Mouse (Mus musculus): ENCODE measurements around the gene Vps37c. TPM values are rescaled to one million over a fixed set of nuclear protein-coding genes. Genes with fewer than 3 reads are reported as not detected.

Vps37c gene
- total RNA-seq, 1 experiment from 2014 or later, result 25.6 TPM

GRCm38 (mm10) chr19:10757526-10757925 is 69.0 kb downstream of the Vps37c start:
- ATAC-seq (ENCODE audit: extremely low read depth, insufficient number of reproducible peaks, low FRiP score, poor library complexity, severe bottlenecking), result no peak

GRCm38 (mm10) chr19:10758708-10759107 is 70.2 kb downstream of the Vps37c start:
- no peak for ATAC-seq (ENCODE audit: extremely low read depth, insufficient number of reproducible peaks, low FRiP score, poor library complexity, severe bottlenecking)

DNA sequence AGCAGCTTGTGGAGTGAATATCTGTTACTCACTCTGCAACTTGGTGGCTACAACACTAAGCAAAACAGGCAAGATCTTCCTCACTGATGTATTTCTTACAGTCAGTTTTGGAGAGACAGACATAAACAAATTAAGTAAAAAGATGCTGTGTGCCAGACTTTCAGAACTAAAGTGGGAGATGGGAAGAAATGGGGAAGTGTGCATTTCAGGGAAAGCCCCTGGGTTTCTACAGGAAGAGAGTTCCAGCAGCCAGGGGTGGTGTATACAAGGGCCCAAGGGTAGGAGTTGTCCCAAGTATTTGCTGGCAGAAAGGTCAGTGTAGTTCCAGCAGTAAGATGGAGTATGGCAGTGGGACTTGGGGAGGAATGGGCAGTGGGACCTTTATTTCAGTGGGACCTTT is 71.0 kb downstream of the Vps37c start:
- ATAC-seq (ENCODE audit: extremely low read depth, insufficient number of reproducible peaks, low FRiP score, poor library complexity, severe bottlenecking), result no peak

GRCm38 (mm10) chr19:10759983-10760831 is 71.7 kb downstream of the Vps37c start:
- ATAC-seq (ENCODE audit: extremely low read depth, insufficient number of reproducible peaks, low FRiP score, poor library complexity, severe bottlenecking), result no peak

DNA sequence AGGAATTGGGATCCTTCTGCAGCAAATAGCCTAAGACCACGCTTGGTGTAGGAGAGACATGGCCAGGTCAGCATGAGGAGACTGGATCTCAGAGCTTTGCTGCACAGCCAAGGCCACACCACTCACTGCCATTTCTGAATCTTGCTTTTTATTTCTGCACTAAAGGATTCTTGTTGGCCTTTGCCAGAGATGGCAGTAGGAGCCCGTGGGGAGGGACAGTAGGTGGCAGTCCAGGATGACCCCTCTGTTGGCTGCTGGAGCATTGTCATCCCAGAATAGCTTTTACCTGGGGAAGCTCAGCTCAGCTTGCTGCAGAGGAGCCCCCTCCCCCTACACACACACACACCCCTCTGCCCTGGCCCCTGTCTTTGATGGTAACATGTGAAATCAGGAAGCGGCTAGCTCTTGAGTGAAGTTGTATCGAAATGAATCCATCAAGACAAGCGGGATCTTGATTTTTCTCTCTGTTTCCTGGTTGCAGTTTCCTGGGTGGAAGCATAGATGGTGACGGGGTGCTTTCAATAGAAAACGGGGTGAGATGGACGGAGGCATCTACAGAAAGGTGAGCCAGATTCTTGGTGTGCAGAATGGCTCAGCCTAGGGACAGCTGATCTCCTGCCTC is 73.4 kb downstream of the Vps37c start:
- ATAC-seq (ENCODE audit: extremely low read depth, insufficient number of reproducible peaks, low FRiP score, poor library complexity, severe bottlenecking), result no peak

DNA sequence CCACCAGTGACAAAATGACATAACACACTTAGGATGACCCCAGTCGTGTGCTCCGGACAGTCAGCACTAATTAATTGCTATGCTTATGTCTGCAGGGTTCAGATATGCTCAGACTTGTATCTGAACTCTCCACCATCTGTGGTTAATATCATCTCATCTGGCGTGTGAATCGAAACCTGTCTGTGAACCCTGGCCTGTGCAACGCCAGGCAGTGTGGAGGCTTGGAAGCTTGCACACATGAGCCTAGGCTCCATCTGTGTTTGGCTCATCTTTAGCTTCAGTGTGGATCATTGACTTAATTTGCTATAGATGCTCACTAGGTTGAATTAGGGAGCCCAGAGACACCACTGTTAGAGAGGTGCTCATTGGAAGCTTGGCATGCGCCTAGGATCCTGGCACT is 73.9 kb downstream of the Vps37c start:
- no peak for ATAC-seq (ENCODE audit: extremely low read depth, insufficient number of reproducible peaks, low FRiP score, poor library complexity, severe bottlenecking)

- no peak for ATAC-seq (ENCODE audit: extremely low read depth, insufficient number of reproducible peaks, low FRiP score, poor library complexity, severe bottlenecking)
These were observed 75.0 kb downstream of the Vps37c start for GRCm38 (mm10) chr19:10763381-10764031.

Other genes with a start within 250 kb of the Vps37c start
- gene Lrrc10b, start 231.3 kb upstream of the Vps37c start, total RNA-seq (2017), result 0.47 TPM in 1 of 2 replicates, not detected in the other
- gene Ppp1r32, start 205.8 kb upstream of the Vps37c start, total RNA-seq (2017), result 2.0 and 2.8 TPM in 2 replicates
- gene Cpsf7, start 163.5 kb upstream of the Vps37c start, total RNA-seq (2017), result 101 and 126 TPM in 2 replicates
- 66.2 and 77.1 TPM in 2 replicates for gene Sdhaf2, start 162.6 kb upstream of the Vps37c start, total RNA-seq (2017)
- gene Tmem216, start 132.5 kb upstream of the Vps37c start, total RNA-seq (2017), result 8.7 and 9.3 TPM in 2 replicates
- 133 and 135 TPM in 2 replicates for gene Cyb561a3, start 111.6 kb upstream of the Vps37c start, total RNA-seq (2017)
- gene Tmem138, start 111.4 kb upstream of the Vps37c start, total RNA-seq (2017), result 4.9 and 5.4 TPM in 2 replicates
- gene Ddb1, start 83.4 kb upstream of the Vps37c start, total RNA-seq (2017), result 201 TPM in 2 replicates
- gene Tkfc, start 83.1 kb upstream of the Vps37c start, total RNA-seq (2017), result 4.7 and 7.0 TPM in 2 replicates
- gene Vwce, start 54.5 kb upstream of the Vps37c start, total RNA-seq (2017), result not detected in 2 replicates
- gene Pga5, start 10.7 kb upstream of the Vps37c start, total RNA-seq (2017), result not detected in 2 replicates
- 16.7 and 18.7 TPM in 2 replicates for gene Cd5, start 50.3 kb downstream of the Vps37c start, total RNA-seq (2017)
- gene Cd6, start 141.3 kb downstream of the Vps37c start, total RNA-seq (2017), result 10.7 and 11.2 TPM in 2 replicates
- gene Slc15a3, start 151.0 kb downstream of the Vps37c start, total RNA-seq (2017), result 54.1 and 61.9 TPM in 2 replicates
- gene Tmem132a, start 181.2 kb downstream of the Vps37c start, total RNA-seq (2017), result 1.5 and 2.1 TPM in 2 replicates
- gene Tmem109, start 193.3 kb downstream of the Vps37c start, total RNA-seq (2017), result 11.5 and 17.2 TPM in 2 replicates
- 32.0 and 58.0 TPM in 2 replicates for gene Prpf19, start 206.5 kb downstream of the Vps37c start, total RNA-seq (2017)
- not detected in 2 replicates for gene Zp1, start 231.9 kb downstream of the Vps37c start, total RNA-seq (2017)
- gene Ptgdr2, start 248.4 kb downstream of the Vps37c start, total RNA-seq (2017), result 0.23 and 0.74 TPM in 2 replicates